Mouse (Mus musculus): ENCODE measurements at regions not wholly inside any gene's neighbourhood (a gene's known extent, or its start where the extent isn't known, plus 50 kb on each side); places are given as distances from the start of the nearest gene placed in this dataset.

GRCm38 (mm10) chr14:46076738-46077137 is 302.5 kb upstream of the Gm15217 start:
- TF ChIP-seq POLR2A (IDR thresholded peaks at IDR 0.05; ENCODE audit: insufficient read length, low read depth) (no peak), POLR2AphosphoS2 (IDR thresholded peaks at IDR 0.05; ENCODE audit: insufficient read length, low read depth) (no peak), SRF (IDR thresholded peaks at IDR 0.05; ENCODE audit: control insufficient read depth, insufficient read length, low read depth) (no peak), CEBPB (IDR thresholded peaks at IDR 0.05; ENCODE audit: insufficient read depth, poor library complexity, severe bottlenecking) (no peak), E2F4 (IDR thresholded peaks at IDR 0.05; ENCODE audit: insufficient read depth) (no peak)

Data from myocyte (in vitro differentiated cells).